Mouse (Mus musculus) midbrain, embryonic 14.5 days (tissue): ENCODE data around the gene Syngap1. TPM values are rescaled to one million over a fixed set of nuclear protein-coding genes. Genes with fewer than 3 reads are reported as not detected.
"Not testable (repeated sequence)": the region's sequence is repeated elsewhere in the genome, so short reads cannot be mapped to it uniquely, and the experiment has no call there.

ENCODE experiments used
- ATAC-seq: fragments of 200-750 bp; cut with Nextera tagmentation; 2 replicates; pipeline ENCODE4 v1.8.0; 2017; ENCODE audit warnings: moderate number of reproducible peaks, moderate library complexity; ENCODE audit not compliant: low FRiP score, low TSS enrichment
- DNase-seq: peaks from one replicate; pipeline ENCODE4 v3.0.0-alpha.2; 2015
- H3K27ac ChIP-seq: fragments of 300-500 bp; sonication (generic); replicated peaks from 2 replicates; pipeline ENCODE4 v1.5.1; 2014; ENCODE audit warnings: mild to moderate bottlenecking, low read depth, low read length, moderate library complexity
- H3K27me3 ChIP-seq: fragments of 300-500 bp; sonication (generic); 2 replicates; pipeline ENCODE4 v1.6.1; 2014; ENCODE audit warnings: low read length, control low read depth, mixed read lengths; ENCODE audit not compliant: control insufficient read depth, insufficient read depth
- H3K36me3 ChIP-seq: fragments of 300-500 bp; sonication (generic); 2 replicates; pipeline ENCODE4 v1.6.1; 2014; ENCODE audit warnings: low read length, control low read depth; ENCODE audit not compliant: control insufficient read depth, insufficient read depth
- H3K4me1 ChIP-seq: fragments of 300-500 bp; sonication (generic); 2 replicates; pipeline ENCODE4 v1.6.1; 2014; ENCODE audit warnings: mild to moderate bottlenecking, antibody characterized with exemption, low read length, control low read depth; ENCODE audit not compliant: control insufficient read depth, insufficient read depth
- H3K4me2 ChIP-seq: fragments of 300-500 bp; sonication (generic); 2 replicates; pipeline ENCODE4 v1.6.1; 2014; ENCODE audit warnings: mild to moderate bottlenecking, low read length, moderate library complexity
- H3K4me3 ChIP-seq: fragments of 300-500 bp; sonication (generic); replicated peaks from 2 replicates; pipeline ENCODE4 v1.5.1; 2014; ENCODE audit warnings: low read depth, low read length
- H3K9ac ChIP-seq: fragments of 300-500 bp; sonication (generic); replicated peaks from 2 replicates; pipeline ENCODE4 v1.6.1; 2014; ENCODE audit warnings: mild to moderate bottlenecking, low read length, moderate library complexity
- H3K9me3 ChIP-seq: fragments of 300-500 bp; sonication (generic); 2 replicates; pipeline ENCODE4 v1.6.1; 2016; ENCODE audit warnings: low read length, control low read depth, mixed read lengths; ENCODE audit not compliant: control insufficient read depth
- WGBS: fragments of 180-500 bp; shearing (Covaris S2); extraction: QIAGEN DNeasy Blood & Tissue Kit; methylation state at CpG from one replicate; pipeline ENCODE4 v1.1.7; 2014; 5-methylcytosine and 5-hydroxymethylcytosine counted together
- polyA plus RNA-seq: library from polyadenylated mRNA; unstranded; fragments of >200 nt; fragmentation: Nextera tagmentation; extraction: Ambion mirVana; gene quantifications from 2 replicates; pipeline ENCODE4 v1.2.1, GENCODE M21; 2014

The Syngap1 gene
- polyA plus RNA-seq, 1 experiment from 2014 or later, result 5.5 TPM

DNA sequence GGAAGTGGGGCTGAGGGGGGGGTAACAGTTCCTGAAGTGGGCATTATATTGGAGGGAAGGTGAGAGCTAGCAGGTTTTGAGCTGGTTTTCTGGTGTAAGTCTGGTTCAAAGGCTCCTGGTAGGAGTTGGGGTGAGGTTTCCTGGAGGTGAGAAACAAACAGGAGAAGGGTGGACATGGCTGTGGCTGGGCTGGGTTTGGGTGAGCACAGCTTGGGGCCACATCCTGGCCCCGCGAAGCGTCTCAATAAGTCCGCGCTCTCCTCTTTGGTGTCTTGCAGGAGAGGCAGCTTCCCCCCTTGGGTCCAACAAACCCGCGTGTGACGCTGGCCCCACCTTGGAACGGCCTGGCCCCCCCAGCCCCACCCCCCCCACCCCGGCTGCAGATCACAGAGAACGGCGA lies 29.2 kb downstream of the Syngap1 start:
- H3K36me3 ChIP-seq, result peaks cover 64% of the 10 kb centered on the region

DNA sequence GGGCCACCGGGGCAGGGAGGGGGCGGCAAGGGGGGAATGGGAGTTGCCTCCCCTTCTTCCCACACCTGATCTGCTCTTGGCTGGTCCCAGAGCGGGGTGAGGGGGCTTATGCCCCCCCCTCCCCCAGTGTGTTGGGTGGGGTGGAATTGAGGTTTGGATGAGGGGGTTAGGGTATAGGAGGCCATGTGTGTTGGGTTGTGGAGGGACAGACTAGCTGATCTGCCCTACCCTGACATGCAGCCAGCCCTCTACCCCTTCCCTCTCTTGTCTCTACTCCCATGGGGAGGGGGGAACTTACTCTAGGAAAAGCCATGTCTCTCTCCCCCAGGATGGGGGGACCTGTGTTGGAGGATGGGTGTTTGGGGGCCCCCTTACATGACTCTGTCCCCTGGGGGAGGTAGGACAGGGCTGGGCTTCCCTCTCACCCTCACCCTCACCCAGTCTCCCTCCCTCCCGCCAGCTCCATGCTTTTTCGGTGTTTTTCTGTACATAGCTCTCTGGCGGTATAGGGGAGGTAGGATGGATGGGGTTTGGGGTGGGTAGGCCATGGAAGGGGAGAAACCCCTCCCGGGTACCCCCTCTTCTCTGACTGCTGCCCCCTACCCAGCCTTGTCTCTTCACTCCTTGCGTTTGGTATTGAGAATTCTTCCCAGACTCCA lies 30.3 kb downstream of the Syngap1 start:
- Histone ChIP-seq H3K4me1 (peaks cover 20% of the 10 kb centered on the region), H3K9me3 (no peaks in the 10 kb centered on the region), H3K4me2 (no peak overlapping the region), H3K36me3 (peaks cover 64% of the 10 kb centered on the region), H3K27ac (no peak overlapping the region), H3K27me3 (no peaks in the 10 kb centered on the region), H3K9ac (no peak overlapping the region), H3K4me3 (no peak overlapping the region)
- ATAC-seq (no peak), DNase-seq (no peak)
- WGBS, result 58% methylated on average over 8 of the region's 8 CpGs

More for the DNA sequence above, 29.2 kb downstream of the Syngap1 start:
- WGBS, result 82% methylated on average over 12 of the region's 12 CpGs
- Histone ChIP-seq H3K27me3 (no peaks in the 10 kb centered on the region), H3K4me1 (peaks cover 14% of the 10 kb centered on the region), H3K9ac (no peak overlapping the region), H3K27ac (no peak overlapping the region), H3K4me3 (no peak overlapping the region), H3K4me2 (no peak overlapping the region), H3K9me3 (no peaks in the 10 kb centered on the region)
- ATAC-seq, result no peak
- no peak for DNase-seq

DNA sequence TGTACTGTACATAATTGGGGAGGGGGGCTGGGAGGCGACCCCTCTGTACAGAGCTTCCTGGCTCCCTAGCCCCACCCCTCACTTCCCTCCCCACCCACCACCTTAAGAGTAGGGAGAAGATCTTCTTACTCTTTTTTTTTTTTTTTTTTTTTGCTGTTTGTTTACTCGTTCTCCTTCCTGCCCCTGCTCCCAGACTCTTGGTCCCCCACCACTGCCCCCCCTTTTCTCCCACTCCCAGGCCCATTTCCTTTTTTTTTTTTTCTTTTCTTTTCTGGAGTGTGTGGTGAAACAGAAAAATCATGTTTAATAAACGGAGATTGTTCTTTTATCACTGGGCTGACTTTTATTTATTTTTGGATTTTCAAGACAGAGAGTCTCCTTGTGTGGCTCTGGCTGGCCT lies 31.1 kb downstream of the Syngap1 start:
- DNase-seq (no peak), ATAC-seq (no peak)
- H3K4me2 ChIP-seq, result peak overlapping the region; percentile 92
- H3K36me3 ChIP-seq, result peaks cover 64% of the 10 kb centered on the region
- WGBS, result 6% methylated on average over 3 of the region's 3 CpGs
- H3K9me3 ChIP-seq, result no peaks in the 10 kb centered on the region
- H3K4me1 ChIP-seq, result peaks cover 23% of the 10 kb centered on the region
- H3K27me3 ChIP-seq, result no peaks in the 10 kb centered on the region
- H3K9ac ChIP-seq, result peak overlapping the region; percentile 72
- H3K4me3 ChIP-seq, result peak overlapping the region; percentile 79
- H3K27ac ChIP-seq, result peak overlapping the region; percentile 71; the same call in 1 of the 2 replicates

DNA sequence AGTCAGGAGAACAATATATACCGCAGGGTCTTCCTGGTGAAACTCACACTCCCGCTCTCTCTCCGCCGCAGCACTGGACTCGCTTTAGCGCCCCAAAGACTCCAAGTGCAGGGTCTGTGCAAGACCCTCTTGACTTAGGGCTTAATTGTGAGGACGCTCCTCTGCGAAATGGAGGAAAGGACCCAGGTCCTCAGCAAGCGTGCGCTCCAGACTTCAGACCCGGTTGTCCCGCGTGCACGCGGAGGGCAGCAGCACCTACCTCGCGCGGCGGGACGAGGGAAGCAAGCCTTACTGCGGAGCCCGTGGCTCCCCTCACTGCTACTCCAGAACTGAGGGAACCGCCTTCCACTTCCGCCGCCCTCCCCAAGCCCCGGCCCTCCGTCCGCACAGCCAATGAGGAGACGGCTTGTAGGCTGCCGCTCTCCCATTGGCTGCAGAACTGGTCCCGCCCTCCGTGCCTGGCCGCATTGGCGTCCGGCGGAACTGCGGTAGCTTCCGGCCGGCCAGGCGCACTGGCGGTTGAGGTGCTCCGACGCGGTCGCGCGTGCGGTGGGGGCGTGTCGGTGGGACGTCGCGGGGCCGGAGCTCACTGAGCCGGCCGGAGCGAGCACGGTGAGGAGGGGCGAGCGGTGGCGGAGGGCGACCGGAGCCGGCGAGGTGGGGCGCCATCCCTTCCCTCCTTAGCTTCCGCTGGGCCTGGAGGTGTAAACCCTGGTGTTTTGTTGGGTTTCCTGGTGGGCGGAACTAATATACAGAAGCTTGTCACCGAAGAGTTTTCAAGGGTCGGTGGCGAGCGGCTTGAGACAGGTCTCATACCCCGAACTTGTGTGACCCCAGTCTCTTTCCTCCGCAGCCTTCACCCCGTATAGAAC lies 31.9 kb downstream of the Syngap1 start, which contains the start of gene Zbtb9:
Gene Zbtb9, plus strand, starts transcription at position 465 of the 872 bp plus-strand sequence.
- WGBS, result under 1% methylated on average over 74 of the region's 75 CpGs
- Histone ChIP-seq H3K9ac (peak within 1 kb of the TSS; percentile 72), H3K9me3 (no peaks in the 10 kb centered on the region), H3K36me3 (peaks cover 61% of the 10 kb centered on the region), H3K27ac (peak within 1 kb of the TSS; percentile 71), H3K4me1 (peaks cover 23% of the 10 kb centered on the region), H3K4me3 (peak within 1 kb of the TSS; percentile 79), H3K27me3 (no peaks in the 10 kb centered on the region), H3K4me2 (peak within 1 kb of the TSS; percentile 92)
- ATAC-seq (peak; percentile 99), DNase-seq (peak; percentile 97)

- no peaks in the 10 kb centered on the region for H3K9me3 ChIP-seq
- 95% methylated on average over 15 of the region's 15 CpGs for WGBS
- peaks cover 23% of the 10 kb centered on the region for H3K4me1 ChIP-seq
- DNase-seq (no peak), ATAC-seq (no peak)
- no peak overlapping the region for H3K27ac ChIP-seq
- peak overlapping the region; percentile 92 for H3K4me2 ChIP-seq
- peaks cover 61% of the 10 kb centered on the region for H3K36me3 ChIP-seq
- H3K9ac ChIP-seq, result no peak overlapping the region
- no peaks in the 10 kb centered on the region for H3K27me3 ChIP-seq
- no peak overlapping the region for H3K4me3 ChIP-seq
Measured at GRCm38 (mm10) chr17:26974547-26974946, 33.5 kb downstream of the Syngap1 start.

DNA sequence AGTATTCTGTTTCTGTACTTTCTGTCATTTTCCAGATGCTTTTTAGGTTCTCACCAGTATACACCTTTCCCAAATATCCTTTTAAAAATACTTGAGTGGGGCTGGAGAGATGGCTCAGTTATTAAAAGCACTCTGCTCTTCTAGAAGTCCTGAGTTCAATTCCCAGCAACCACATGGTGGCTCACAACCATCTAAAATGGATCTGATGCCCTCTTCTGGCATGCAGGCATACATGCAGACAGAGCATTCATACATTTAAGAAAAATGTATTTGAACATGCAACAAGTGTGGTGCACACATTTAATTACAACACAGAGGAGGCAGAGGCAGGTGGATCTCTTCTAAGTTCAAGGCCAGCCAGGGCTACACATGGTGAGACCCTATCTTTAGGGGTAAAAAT lies 34.4 kb downstream of the Syngap1 start:
- Histone ChIP-seq H3K27ac (no peak overlapping the region), H3K36me3 (peaks cover 59% of the 10 kb centered on the region), H3K4me1 (peaks cover 23% of the 10 kb centered on the region), H3K27me3 (no peaks in the 10 kb centered on the region), H3K9me3 (no peaks in the 10 kb centered on the region), H3K4me3 (no peak overlapping the region), H3K9ac (no peak overlapping the region), H3K4me2 (no peak overlapping the region)
- no peak for ATAC-seq
- DNase-seq, result no peak

DNA sequence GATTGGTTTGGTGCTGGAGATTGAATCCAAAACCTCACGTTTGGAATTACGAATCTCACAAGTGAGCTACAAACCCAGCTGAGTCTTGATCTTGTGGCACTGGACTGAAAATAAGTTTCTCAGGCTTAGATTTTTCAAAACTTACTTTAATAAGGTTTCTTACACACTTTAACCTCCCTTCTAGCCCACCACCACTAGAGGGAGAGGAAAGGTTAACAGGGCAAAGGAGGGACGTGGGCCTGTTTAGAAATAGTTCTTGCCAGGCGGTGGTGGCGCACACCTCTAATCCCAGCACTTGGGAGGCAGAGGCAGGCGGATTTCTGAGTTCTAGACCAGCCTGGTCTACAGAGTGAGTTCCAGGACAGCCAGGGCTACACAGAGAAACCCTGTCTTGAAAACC lies 36.3 kb downstream of the Syngap1 start:
- not testable (repeated sequence) for H3K4me2 ChIP-seq, H3K9ac ChIP-seq, H3K9me3 ChIP-seq, ATAC-seq, H3K27me3 ChIP-seq, H3K4me3 ChIP-seq, DNase-seq, H3K27ac ChIP-seq
- Histone ChIP-seq H3K4me1 (peaks cover 19% of the 10 kb centered on the region), H3K36me3 (peaks cover 57% of the 10 kb centered on the region)
- 92% methylated on average over 6 of the region's 6 CpGs for WGBS

DNA sequence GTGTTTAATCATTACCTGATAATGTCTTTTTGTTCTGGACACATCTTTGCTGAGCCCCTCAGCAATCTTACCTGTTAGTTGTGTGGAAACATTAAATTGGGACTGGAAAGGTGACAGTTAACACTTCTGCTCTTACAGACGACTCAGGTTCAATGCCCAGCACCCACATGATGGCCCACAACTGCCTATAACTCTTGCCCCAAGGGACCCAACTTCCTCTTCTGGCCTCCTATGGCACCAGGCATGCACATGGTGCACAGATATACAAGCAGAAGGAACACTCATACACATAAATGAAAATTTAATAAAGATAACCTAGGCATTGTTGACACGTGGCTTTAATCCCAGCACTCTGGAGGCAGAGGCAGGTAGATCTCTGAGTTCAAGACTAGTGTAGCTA lies 38.4 kb downstream of the Syngap1 start:
- no peak for ATAC-seq
- no peak overlapping the region for H3K4me3 ChIP-seq
- H3K36me3 ChIP-seq, result peaks cover 57% of the 10 kb centered on the region
- H3K9me3 ChIP-seq, result no peaks in the 10 kb centered on the region
- no peaks in the 10 kb centered on the region for H3K27me3 ChIP-seq
- no peak for DNase-seq
- no peak overlapping the region for H3K4me2 ChIP-seq
- WGBS, result 91% methylated on average over 2 of the region's 2 CpGs
- no peak overlapping the region for H3K27ac ChIP-seq
- H3K4me1 ChIP-seq, result peaks cover 10% of the 10 kb centered on the region; the same call in 1 of the 2 replicates
- H3K9ac ChIP-seq, result no peak overlapping the region
